Mouse (Mus musculus): ENCODE measurements around the gene Steap3. TPM values are rescaled to one million over a fixed set of nuclear protein-coding genes. Genes with fewer than 3 reads are reported as not detected.
A peak's percentile ranks its signal among the peaks of the same experiment; 100 is the strongest.

The Steap3 gene
- polyA plus RNA-seq, 1 experiment from 2014 or later: 4.6 TPM

DNA sequence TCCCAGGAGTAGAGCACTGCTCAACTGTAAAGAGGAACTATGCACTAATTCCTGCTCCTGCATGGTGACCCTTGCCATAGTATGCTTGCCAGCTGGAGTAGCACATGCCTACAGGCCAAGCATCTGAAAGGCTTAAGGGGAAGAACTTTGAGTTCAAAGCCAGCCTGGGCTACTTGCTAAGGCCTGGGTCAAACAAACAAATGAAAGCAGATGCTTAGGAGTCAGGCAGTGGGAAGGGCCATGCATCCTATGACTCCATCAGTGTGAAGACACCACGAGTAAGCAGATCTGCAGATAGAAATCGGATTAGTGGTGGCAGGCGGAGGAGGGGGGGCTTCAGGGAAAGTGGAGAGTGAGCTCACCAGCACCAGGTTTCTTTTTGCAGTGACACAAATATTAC, 25.2 kb downstream of the Steap3 start:
- DNase-seq (ENCODE audit: low spot score) (no peak), ATAC-seq (replicated peaks; ENCODE audit: low FRiP score, low read depth) (no peak)
- H3K36me3 ChIP-seq (ENCODE audit: insufficient read depth, low read length): no peaks in the 10 kb centered on the region
- H3K27me3 ChIP-seq (ENCODE audit: insufficient read depth, low read length): no peaks in the 10 kb centered on the region
- 66% methylated on average over 3 of the region's 3 CpGs for WGBS
- H3K27ac ChIP-seq: no peak overlapping the region
- H3K9me3 ChIP-seq (replicated peaks; ENCODE audit: low read length): no peaks in the 10 kb centered on the region
- no peak overlapping the region for H3K4me3 ChIP-seq (replicated peaks; ENCODE audit: low read depth, low read length)
- no peak overlapping the region for H3K9ac ChIP-seq (ENCODE audit: low read depth, low read length)
- no peaks in the 10 kb centered on the region for H3K4me1 ChIP-seq (replicated peaks; ENCODE audit: insufficient read depth, low read length)
- H3K4me2 ChIP-seq (ENCODE audit: low read length): no peak overlapping the region
- no peak for TF ChIP-seq CTCF (IDR thresholded peaks at IDR 0.05; ENCODE audit: low read depth)

DNA sequence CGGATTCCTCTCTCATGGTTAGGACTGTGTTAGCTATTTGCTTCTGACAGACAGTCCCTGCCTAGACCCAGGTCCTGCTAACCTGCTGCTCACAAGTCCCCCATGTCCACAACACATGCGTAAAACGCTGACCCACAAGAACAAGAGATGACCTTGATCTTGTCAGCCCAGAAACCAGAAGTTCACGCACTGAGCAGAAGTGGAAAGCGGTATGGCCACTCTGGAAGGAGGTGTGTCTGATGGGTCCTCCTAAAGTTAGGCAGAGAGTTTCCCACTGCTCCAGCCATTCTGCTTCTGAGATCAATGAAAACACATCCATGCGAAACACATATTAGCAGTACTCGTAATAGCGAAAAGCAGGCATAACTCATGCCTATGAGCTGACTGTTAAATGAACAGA, 25.6 kb downstream of the Steap3 start:
- H3K9ac ChIP-seq (ENCODE audit: low read depth, low read length): no peak overlapping the region
- DNase-seq (ENCODE audit: low spot score): no peak
- H3K4me3 ChIP-seq (replicated peaks; ENCODE audit: low read depth, low read length): no peak overlapping the region
- TF ChIP-seq CTCF (IDR thresholded peaks at IDR 0.05; ENCODE audit: low read depth): no peak
- no peaks in the 10 kb centered on the region for H3K9me3 ChIP-seq (replicated peaks; ENCODE audit: low read length)
- no peaks in the 10 kb centered on the region for H3K4me1 ChIP-seq (replicated peaks; ENCODE audit: insufficient read depth, low read length)
- no peak for ATAC-seq (replicated peaks; ENCODE audit: low FRiP score, low read depth)
- H3K4me2 ChIP-seq (ENCODE audit: low read length): no peak overlapping the region
- H3K36me3 ChIP-seq (ENCODE audit: insufficient read depth, low read length): no peaks in the 10 kb centered on the region
- 88% methylated on average over 8 of the region's 8 CpGs for WGBS
- H3K27ac ChIP-seq: no peak overlapping the region
- H3K27me3 ChIP-seq (ENCODE audit: insufficient read depth, low read length): no peaks in the 10 kb centered on the region

DNA sequence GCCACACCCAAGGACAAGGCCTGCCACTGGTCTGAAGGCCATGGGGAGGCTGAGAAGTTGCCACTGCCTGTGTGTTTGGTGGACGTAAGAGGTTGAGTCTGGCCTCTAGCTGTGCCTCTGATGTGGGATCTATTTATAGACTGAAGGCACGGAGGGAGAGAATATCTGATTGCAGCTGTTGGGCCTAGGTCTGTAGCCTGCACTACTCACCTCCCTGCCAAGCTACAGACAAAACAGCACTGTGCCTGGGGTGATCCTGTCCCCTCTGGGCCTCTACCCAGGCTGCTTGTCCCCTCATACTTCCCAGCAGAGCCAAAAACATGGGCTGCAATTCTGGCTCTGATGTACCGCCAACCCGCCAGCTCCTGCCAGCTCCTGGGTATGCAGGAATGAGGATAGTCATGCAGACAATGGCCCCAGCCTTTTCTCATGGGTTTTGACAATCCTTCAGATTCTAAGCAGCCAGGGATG, 26.8 kb downstream of the Steap3 start:
- Histone ChIP-seq H3K4me3 (replicated peaks; ENCODE audit: low read depth, low read length) (no peak overlapping the region), H3K9me3 (replicated peaks; ENCODE audit: low read length) (no peaks in the 10 kb centered on the region), H3K27me3 (ENCODE audit: insufficient read depth, low read length) (no peaks in the 10 kb centered on the region), H3K36me3 (ENCODE audit: insufficient read depth, low read length) (no peaks in the 10 kb centered on the region), H3K4me2 (ENCODE audit: low read length) (no peak overlapping the region), H3K4me1 (replicated peaks; ENCODE audit: insufficient read depth, low read length) (no peaks in the 10 kb centered on the region), H3K9ac (ENCODE audit: low read depth, low read length) (no peak overlapping the region), H3K27ac (no peak overlapping the region)
- ATAC-seq (replicated peaks; ENCODE audit: low FRiP score, low read depth): no peak
- 61% methylated on average over 4 of the region's 4 CpGs for WGBS
- no peak for TF ChIP-seq CTCF (IDR thresholded peaks at IDR 0.05; ENCODE audit: low read depth)
- DNase-seq (ENCODE audit: low spot score): no peak

DNA sequence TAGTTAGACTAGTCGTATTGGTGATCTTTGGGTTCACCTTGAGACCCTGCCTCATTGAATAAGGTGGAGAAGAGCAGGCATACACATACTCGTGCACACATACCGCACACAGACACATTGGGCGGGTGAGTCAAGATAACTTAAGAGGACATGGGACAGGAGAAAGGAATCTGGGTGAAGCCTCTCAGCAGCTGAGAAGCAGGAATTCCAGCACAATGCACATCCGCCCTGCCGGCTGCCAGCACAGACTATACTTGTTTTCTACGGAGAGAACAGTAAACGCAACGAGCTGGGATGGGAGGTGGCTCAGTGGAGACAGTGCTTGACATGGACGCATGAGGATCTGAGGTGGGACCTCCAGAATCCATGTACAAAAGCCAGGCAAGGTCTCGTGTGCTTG, 27.9 kb downstream of the Steap3 start:
- ATAC-seq (replicated peaks; ENCODE audit: low FRiP score, low read depth): no peak
- no peak for TF ChIP-seq CTCF (IDR thresholded peaks at IDR 0.05; ENCODE audit: low read depth)
- WGBS: 85% methylated on average over 11 of the region's 11 CpGs
- Histone ChIP-seq H3K4me1 (replicated peaks; ENCODE audit: insufficient read depth, low read length) (no peaks in the 10 kb centered on the region), H3K27ac (no peak overlapping the region), H3K4me2 (ENCODE audit: low read length) (no peak overlapping the region), H3K4me3 (replicated peaks; ENCODE audit: low read depth, low read length) (no peak overlapping the region), H3K9me3 (replicated peaks; ENCODE audit: low read length) (no peaks in the 10 kb centered on the region), H3K36me3 (ENCODE audit: insufficient read depth, low read length) (no peaks in the 10 kb centered on the region), H3K9ac (ENCODE audit: low read depth, low read length) (no peak overlapping the region), H3K27me3 (ENCODE audit: insufficient read depth, low read length) (no peaks in the 10 kb centered on the region)
- DNase-seq (ENCODE audit: low spot score): no peak

DNA sequence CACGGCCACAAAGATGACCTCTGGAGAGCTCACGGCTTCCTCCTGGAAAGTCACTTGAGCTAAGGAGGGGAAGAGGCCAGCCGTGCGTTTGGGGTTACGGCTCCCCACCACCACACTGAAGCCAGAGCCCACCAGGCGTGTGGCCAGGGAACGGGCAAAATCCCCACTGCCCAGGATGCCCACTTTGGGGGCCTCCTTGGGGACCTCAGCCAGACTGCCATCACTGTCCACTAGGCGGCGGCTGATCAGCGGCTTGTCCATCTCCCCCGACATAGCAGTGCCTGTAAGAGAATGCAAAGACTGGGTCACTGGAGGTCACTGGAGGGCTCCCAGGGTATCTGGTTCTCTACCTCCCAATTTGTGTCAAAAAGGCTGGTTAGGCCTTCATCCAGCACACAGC, 28.5 kb downstream of the Steap3 start:
- peak; percentile 17; the same call in 1 of the 2 replicates for TF ChIP-seq CTCF (IDR thresholded peaks at IDR 0.05; ENCODE audit: low read depth)
- H3K36me3 ChIP-seq (ENCODE audit: insufficient read depth, low read length): no peaks in the 10 kb centered on the region
- ATAC-seq (replicated peaks; ENCODE audit: low FRiP score, low read depth) (no peak), DNase-seq (ENCODE audit: low spot score) (no peak)
- WGBS: 71% methylated on average over 11 of the region's 11 CpGs
- no peaks in the 10 kb centered on the region for H3K4me1 ChIP-seq (replicated peaks; ENCODE audit: insufficient read depth, low read length)
- H3K27ac ChIP-seq: no peak overlapping the region
- H3K9me3 ChIP-seq (replicated peaks; ENCODE audit: low read length): no peaks in the 10 kb centered on the region
- H3K4me3 ChIP-seq (replicated peaks; ENCODE audit: low read depth, low read length): no peak overlapping the region
- H3K27me3 ChIP-seq (ENCODE audit: insufficient read depth, low read length): no peaks in the 10 kb centered on the region
- H3K4me2 ChIP-seq (ENCODE audit: low read length): no peak overlapping the region
- no peak overlapping the region for H3K9ac ChIP-seq (ENCODE audit: low read depth, low read length)

DNA sequence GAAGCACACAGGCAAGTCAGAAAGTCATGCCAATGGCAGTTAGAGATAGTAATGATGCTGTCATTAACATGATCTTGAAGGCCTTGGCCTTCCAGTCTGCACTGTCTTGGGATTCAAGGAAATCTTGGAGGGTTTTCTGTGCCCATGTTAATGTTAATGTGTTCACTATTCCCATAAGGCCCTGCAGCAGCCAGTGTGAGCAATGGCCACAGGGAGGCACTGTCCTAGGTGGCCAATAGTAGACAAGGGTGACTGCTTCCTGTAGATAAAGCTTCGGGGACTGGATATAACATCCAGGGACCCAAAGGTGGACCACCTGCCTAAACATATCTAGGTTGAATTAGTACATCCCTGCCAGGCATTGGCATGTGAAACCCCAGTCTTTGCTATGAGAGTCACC, 35.4 kb downstream of the Steap3 start:
- H3K4me1 ChIP-seq (replicated peaks; ENCODE audit: insufficient read depth, low read length): no peaks in the 10 kb centered on the region
- no peak for ATAC-seq (replicated peaks; ENCODE audit: low FRiP score, low read depth)
- WGBS: 81% methylated on average over 1 of the region's 1 CpGs

DNA sequence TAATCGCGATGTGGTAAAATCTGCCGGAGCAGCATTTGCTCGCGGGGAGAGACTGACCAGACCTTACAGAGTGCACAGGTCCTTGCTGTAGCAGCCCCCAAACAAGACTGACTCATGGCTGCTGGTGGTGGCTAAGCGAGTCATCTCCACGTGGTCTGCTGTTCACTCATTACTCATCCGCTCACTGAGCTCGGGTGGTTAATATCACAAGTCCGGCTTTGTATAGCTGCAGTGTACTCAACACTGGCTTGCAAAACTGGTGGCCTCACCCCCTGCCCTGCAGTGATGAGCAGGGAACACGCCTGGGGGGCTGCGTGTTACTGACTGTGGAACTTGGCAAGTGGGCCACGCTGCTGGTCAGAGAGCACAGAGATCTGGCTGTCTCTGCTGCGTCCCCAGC, 36.1 kb downstream of the Steap3 start:
- no peaks in the 10 kb centered on the region for H3K27me3 ChIP-seq (ENCODE audit: insufficient read depth, low read length)
- no peak overlapping the region for H3K4me2 ChIP-seq (ENCODE audit: low read length)
- no peaks in the 10 kb centered on the region for H3K9me3 ChIP-seq (replicated peaks; ENCODE audit: low read length)
- no peak for ATAC-seq (replicated peaks; ENCODE audit: low FRiP score, low read depth)
- no peaks in the 10 kb centered on the region for H3K36me3 ChIP-seq (ENCODE audit: insufficient read depth, low read length)
- no peak for TF ChIP-seq CTCF (IDR thresholded peaks at IDR 0.05; ENCODE audit: low read depth)
- no peak overlapping the region for H3K9ac ChIP-seq (ENCODE audit: low read depth, low read length)
- DNase-seq (ENCODE audit: low spot score): no peak
- H3K27ac ChIP-seq: no peak overlapping the region
- no peaks in the 10 kb centered on the region for H3K4me1 ChIP-seq (replicated peaks; ENCODE audit: insufficient read depth, low read length)
- 82% methylated on average over 14 of the region's 14 CpGs for WGBS
- H3K4me3 ChIP-seq (replicated peaks; ENCODE audit: low read depth, low read length): no peak overlapping the region

More for the DNA sequence above, 35.4 kb downstream of the Steap3 start:
- no peaks in the 10 kb centered on the region for H3K36me3 ChIP-seq (ENCODE audit: insufficient read depth, low read length)
- H3K4me3 ChIP-seq (replicated peaks; ENCODE audit: low read depth, low read length): no peak overlapping the region
- peak; percentile 15; the same call in 1 of the 2 replicates for TF ChIP-seq CTCF (IDR thresholded peaks at IDR 0.05; ENCODE audit: low read depth)
- no peak overlapping the region for H3K4me2 ChIP-seq (ENCODE audit: low read length)
- no peak overlapping the region for H3K9ac ChIP-seq (ENCODE audit: low read depth, low read length)
- H3K27me3 ChIP-seq (ENCODE audit: insufficient read depth, low read length): no peaks in the 10 kb centered on the region
- no peak overlapping the region for H3K27ac ChIP-seq
- H3K9me3 ChIP-seq (replicated peaks; ENCODE audit: low read length): no peaks in the 10 kb centered on the region
- DNase-seq (ENCODE audit: low spot score): no peak

All from kidney, postnatal 0 days (tissue).